Mouse (Mus musculus) heart, postnatal 0 days (tissue): ENCODE measurements around the gene Nox3. TPM values are rescaled to one million over a fixed set of nuclear protein-coding genes. Genes with fewer than 3 reads are reported as not detected.
A peak's percentile ranks its signal among the peaks of the same experiment; 100 is the strongest.

Experiments
- ATAC-seq: fragments of 200-750 bp; cut with Nextera tagmentation; 2 replicates; pipeline ENCODE4 v1.8.0; 2017; ENCODE audit warnings: low read depth, moderate number of reproducible peaks, moderate library complexity; ENCODE audit not compliant: insufficient read depth
- DNase-seq: peaks from one replicate; pipeline ENCODE4 v3.0.0-alpha.2; 2016; ENCODE audit warnings: low spot score
- H3K27ac ChIP-seq: fragments of 300-500 bp; sonication (generic); 2 replicates; pipeline ENCODE4 v1.5.1; 2014; ENCODE audit warnings: low read depth, mild to moderate bottlenecking
- H3K27me3 ChIP-seq: fragments of 300-500 bp; sonication (generic); 2 replicates; pipeline ENCODE4 v1.6.1; 2014; ENCODE audit warnings: low read length, mixed read lengths; ENCODE audit not compliant: control insufficient read depth, insufficient read depth
- H3K36me3 ChIP-seq: fragments of 300-500 bp; sonication (generic); replicated peaks from 2 replicates; pipeline ENCODE4 v1.6.1; 2014; ENCODE audit warnings: low read length, mixed read lengths; ENCODE audit not compliant: control insufficient read depth, insufficient read depth
- H3K4me1 ChIP-seq: fragments of 300-500 bp; sonication (generic); 2 replicates; pipeline ENCODE4 v1.6.1; 2014; ENCODE audit warnings: antibody characterized with exemption; ENCODE audit not compliant: control insufficient read depth, insufficient read depth
- H3K4me2 ChIP-seq: fragments of 300-500 bp; sonication (generic); 2 replicates; pipeline ENCODE4 v1.6.1; 2014; ENCODE audit warnings: low read depth, mild to moderate bottlenecking, low read length, moderate library complexity
- H3K4me3 ChIP-seq: fragments of 300-500 bp; sonication (generic); 2 replicates; pipeline ENCODE4 v1.5.1; 2014; ENCODE audit warnings: low read depth, low read length
- H3K9ac ChIP-seq: fragments of 300-500 bp; sonication (generic); replicated peaks from 2 replicates; pipeline ENCODE4 v1.6.1; 2014; ENCODE audit warnings: low read depth, low read length, mixed read lengths
- H3K9me3 ChIP-seq: fragments of 300-500 bp; sonication (generic); replicated peaks from 2 replicates; pipeline ENCODE4 v1.6.1; 2016; ENCODE audit warnings: low read length; ENCODE audit not compliant: control insufficient read depth
- CTCF ChIP-seq: IDR thresholded peaks from 2 replicates; pipeline ENCODE4 v1.5.1; 2016; ENCODE audit warnings: antibody characterized with exemption, control low read depth, low read depth
- EP300 ChIP-seq: IDR thresholded peaks from 2 replicates; pipeline ENCODE4 v1.6.1; 2016; ENCODE audit warnings: antibody characterized with exemption, low read depth
- WGBS: fragments of 180-500 bp; shearing (Covaris S2); extraction: QIAGEN DNeasy Blood & Tissue Kit; methylation state at CpG from one replicate; pipeline ENCODE4 v1.1.7; 2014; 5-methylcytosine and 5-hydroxymethylcytosine counted together
- polyA plus RNA-seq: library from polyadenylated mRNA; unstranded; fragments of >200 nt; fragmentation: Nextera tagmentation; extraction: Ambion mirVana; gene quantifications from 2 replicates; pipeline ENCODE4 v1.2.1, GENCODE M21; 2015
- total RNA-seq: library from RNA; depleted of rRNA; stranded (reverse); fragments of >200 nt; gene quantifications from 2 replicates; pipeline ENCODE4 v1.2.3, GENCODE M21; 2014; ENCODE audit warnings: low replicate concordance; rRNA removed

Gene Nox3
- total and polyA plus RNA-seq, 2 experiments from 2014 or later: not detected

DNA sequence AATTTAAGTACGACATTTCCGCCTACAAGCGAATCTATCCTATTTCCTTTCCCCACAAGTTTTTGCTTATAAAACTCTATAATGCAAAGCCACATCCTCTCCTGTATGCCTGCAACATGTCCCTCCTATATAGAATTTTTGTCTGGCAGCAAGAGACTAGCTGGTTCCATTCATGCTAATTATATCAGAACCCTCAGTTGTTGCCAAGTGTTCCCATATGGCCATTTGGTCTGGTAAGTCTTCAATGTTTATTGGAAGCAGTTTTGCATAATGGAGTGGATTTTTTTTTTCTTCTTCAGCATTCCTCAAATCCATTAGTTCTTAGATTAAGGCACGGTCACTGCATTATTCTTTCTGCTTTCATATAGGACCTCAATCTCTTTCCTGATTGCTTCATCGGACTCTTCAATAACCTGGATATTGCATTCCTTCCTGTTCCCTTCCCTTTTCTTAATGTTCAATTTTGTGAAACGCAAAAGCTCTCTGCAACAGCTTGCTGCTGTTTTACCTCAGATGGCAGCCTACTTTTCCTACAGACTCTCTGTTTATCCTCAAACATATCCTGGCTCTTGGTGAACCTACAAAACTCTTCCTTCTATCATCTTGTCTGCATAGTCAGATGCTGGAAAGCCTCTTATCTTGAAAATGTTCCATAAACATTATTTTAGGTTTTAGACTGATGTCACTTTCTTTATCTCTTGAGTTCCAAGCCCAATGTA, 92.9 kb downstream of the Nox3 start:
- no peaks in the 10 kb centered on the region for H3K27me3 ChIP-seq
- no peak for DNase-seq
- no peaks in the 10 kb centered on the region for H3K4me1 ChIP-seq
- H3K36me3 ChIP-seq: no peaks in the 10 kb centered on the region
- 84% methylated on average over 6 of the region's 6 CpGs for WGBS
- no peak overlapping the region for H3K4me2 ChIP-seq
- no peak overlapping the region for H3K27ac ChIP-seq
- H3K9me3 ChIP-seq: no peaks in the 10 kb centered on the region
- no peak overlapping the region for H3K9ac ChIP-seq
- H3K4me3 ChIP-seq: no peak overlapping the region
- TF ChIP-seq CTCF (no peak), EP300 (no peak)
- ATAC-seq: no peak

DNA sequence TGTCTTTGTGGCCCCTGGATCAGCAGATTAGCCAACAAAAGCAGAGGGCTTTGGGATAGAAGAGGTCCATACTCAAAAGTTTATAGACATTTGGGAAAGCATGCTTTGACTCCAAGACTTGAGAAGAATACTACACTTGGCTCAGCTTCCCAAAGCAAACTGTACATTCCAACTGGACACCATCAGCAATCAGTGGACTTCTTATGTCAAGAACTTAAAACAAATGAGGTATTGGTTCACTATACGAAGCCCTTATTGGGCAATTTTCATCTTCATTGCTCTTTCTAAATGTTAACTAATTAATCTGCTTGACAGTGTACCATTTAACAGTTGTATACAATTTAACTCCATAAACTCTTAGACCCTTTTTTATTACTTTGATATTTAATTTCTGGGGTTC, 97.7 kb downstream of the Nox3 start:
- no peaks in the 10 kb centered on the region for H3K9me3 ChIP-seq
- H3K27me3 ChIP-seq: no peaks in the 10 kb centered on the region
- DNase-seq (no peak), ATAC-seq (no peak)
- no peaks in the 10 kb centered on the region for H3K36me3 ChIP-seq
- H3K27ac ChIP-seq: no peak overlapping the region
- TF ChIP-seq CTCF: no peak
- no peak for TF ChIP-seq EP300
- no peaks in the 10 kb centered on the region for H3K4me1 ChIP-seq
- no peak overlapping the region for H3K9ac ChIP-seq
- H3K4me3 ChIP-seq: no peak overlapping the region
- 77% methylated on average over 1 of the region's 1 CpGs for WGBS
- no peak overlapping the region for H3K4me2 ChIP-seq

DNA sequence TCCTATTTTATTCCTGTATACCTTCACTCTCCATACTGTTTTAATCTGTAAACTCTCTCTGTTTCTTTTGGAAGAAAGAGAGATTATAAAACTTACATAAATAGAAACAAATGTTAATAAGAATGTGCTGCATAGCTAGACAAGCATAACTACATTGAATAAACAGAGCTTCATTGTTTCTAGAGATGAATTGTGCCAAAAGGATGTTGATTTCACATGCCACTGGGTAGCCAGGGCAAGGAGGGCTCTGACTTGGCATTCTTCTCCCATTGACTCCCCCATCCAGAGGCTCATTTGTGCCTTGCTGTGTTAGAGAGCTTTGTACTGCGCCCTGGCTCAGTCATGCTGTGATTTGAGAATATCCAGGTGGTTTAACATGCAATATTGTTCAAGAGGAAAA, 98.2 kb downstream of the Nox3 start:
- H3K4me1 ChIP-seq: no peaks in the 10 kb centered on the region
- no peak for DNase-seq
- H3K4me2 ChIP-seq: no peak overlapping the region
- H3K27ac ChIP-seq: no peak overlapping the region
- H3K27me3 ChIP-seq: no peaks in the 10 kb centered on the region
- no peak overlapping the region for H3K9ac ChIP-seq
- 70% methylated on average over 1 of the region's 1 CpGs for WGBS
- H3K9me3 ChIP-seq: no peaks in the 10 kb centered on the region
- no peak overlapping the region for H3K4me3 ChIP-seq
- ATAC-seq: no peak
- no peak for TF ChIP-seq CTCF
- TF ChIP-seq EP300: no peak
- H3K36me3 ChIP-seq: no peaks in the 10 kb centered on the region

GRCm38 (mm10) chr17:3597130-3597529, 98.9 kb downstream of the Nox3 start:
- DNase-seq (no peak), ATAC-seq (no peak)
- H3K9ac ChIP-seq: no peak overlapping the region
- no peak for TF ChIP-seq EP300
- TF ChIP-seq CTCF: no peak
- no peak overlapping the region for H3K4me3 ChIP-seq
- no peaks in the 10 kb centered on the region for H3K4me1 ChIP-seq
- no peaks in the 10 kb centered on the region for H3K36me3 ChIP-seq
- 33% methylated on average over 1 of the region's 1 CpGs for WGBS
- H3K27ac ChIP-seq: peak overlapping the region; percentile 22; the same call in 1 of the 2 replicates
- no peaks in the 10 kb centered on the region for H3K9me3 ChIP-seq
- H3K4me2 ChIP-seq: no peak overlapping the region
- no peaks in the 10 kb centered on the region for H3K27me3 ChIP-seq

Other genes with a start within 250 kb of the Nox3 start
- gene Cldn20, start 163.7 kb downstream of the Nox3 start, total RNA-seq: not detected in 2 replicates
- gene Cldn20, start 163.7 kb downstream of the Nox3 start, polyA plus RNA-seq: not detected in 2 replicates
- 3.5 and 13.0 TPM in 2 replicates for gene Tfb1m, start 138.5 kb downstream of the Nox3 start, total RNA-seq
- 9.4 and 12.8 TPM in 2 replicates for gene Tfb1m, start 138.5 kb downstream of the Nox3 start, polyA plus RNA-seq